ENCODE assay signal across 12 mouse cellular contexts in the genomic region with DNA sequence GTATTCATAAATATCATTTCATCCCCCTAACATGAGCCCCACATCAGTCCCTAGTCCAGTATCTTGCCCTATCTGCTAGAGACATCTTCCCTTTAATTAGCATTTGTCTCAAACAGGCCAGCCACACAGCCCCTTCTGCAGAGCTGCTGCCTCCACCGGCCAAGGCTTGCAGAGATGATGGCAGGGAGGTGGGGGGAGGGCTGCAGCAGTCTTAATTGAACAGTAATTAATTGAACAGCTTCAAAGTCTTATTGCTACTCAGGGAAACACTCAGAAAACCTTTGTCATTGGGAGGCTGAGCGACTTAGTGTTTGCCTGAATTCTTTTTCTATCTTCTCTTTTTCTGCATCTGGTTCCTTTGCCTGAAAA. TPM values are rescaled to one million over a fixed set of nuclear protein-coding genes. Genes with fewer than 3 reads are reported as not detected.
DNase-seq lines count a peak whose midpoint lies in the region; ATAC-seq lines count a peak whose summit lies in the region.
"Had no signal": no experiment of that assay in that cellular context is flagged by ENCODE, and none has a peak within 500 bp of the region (broad histone marks: within the 10 kb centered on the region; RNA-seq: fewer than 3 reads in every experiment).

No protein-coding gene starts in this region.

- peaks cover 21% of the 10 kb centered on the region for H3K36me3 ChIP-seq in liver, embryonic 11.5 days (ENCODE audit: control insufficient read depth, insufficient read depth, low read length)
- peaks cover 80% of the 10 kb centered on the region for H3K36me3 ChIP-seq in forebrain, embryonic 10.5 days (replicated peaks)
- peaks cover 1% of the 10 kb centered on the region for H3K36me3 ChIP-seq in hindbrain, embryonic 16.5 days (ENCODE audit: control insufficient read depth, insufficient read depth, low read length)
- H3K36me3 ChIP-seq in midbrain, embryonic 16.5 days (ENCODE audit: control insufficient read depth, insufficient read depth, low read length) = peaks cover 2% of the 10 kb centered on the region; the same call in 1 of the 2 replicates

- H3K9me3 ChIP-seq in liver, embryonic 11.5 days (ENCODE audit: control insufficient read depth, low read length) = peaks cover 2% of the 10 kb centered on the region
- H3K9me3 ChIP-seq in forebrain, embryonic 10.5 days = peaks cover 36% of the 10 kb centered on the region
- H3K9me3 ChIP-seq in hindbrain, embryonic 16.5 days (ENCODE audit: control insufficient read depth, low read length) = peaks cover 17% of the 10 kb centered on the region
- peaks cover 18% of the 10 kb centered on the region for H3K9me3 ChIP-seq in midbrain, embryonic 16.5 days (replicated peaks; ENCODE audit: control insufficient read depth, low read length, poor library complexity, severe bottlenecking)

- no peak overlapping the region for H3K27ac ChIP-seq in liver, embryonic 11.5 days (ENCODE audit: low read depth, low read length)
- H3K27ac ChIP-seq in forebrain, embryonic 10.5 days = peak overlapping the region; percentile 69
- H3K27ac ChIP-seq in hindbrain, embryonic 16.5 days (ENCODE audit: low read depth, low read length) = no peak overlapping the region
- peak overlapping the region; percentile 40; the same call in 1 of the 2 replicates for H3K27ac ChIP-seq in midbrain, embryonic 16.5 days (ENCODE audit: low read length)
- H3K27ac ChIP-seq: layer of hippocampus, adult 2 months had no signal

- H3K4me3 ChIP-seq in liver, embryonic 11.5 days (ENCODE audit: low read depth, low read length) = no peak overlapping the region
- H3K4me3 ChIP-seq in forebrain, embryonic 10.5 days = peak overlapping the region; percentile 48
- peak overlapping the region; percentile 8 for H3K4me3 ChIP-seq in hindbrain, embryonic 16.5 days (ENCODE audit: low read length)
- peak overlapping the region; percentile 38 for H3K4me3 ChIP-seq in midbrain, embryonic 16.5 days (ENCODE audit: low read depth, low read length)
- H3K4me3 ChIP-seq: layer of hippocampus, adult 2 months had no signal

- H3K4me2 ChIP-seq in liver, embryonic 11.5 days = peak overlapping the region; percentile 70
- peak overlapping the region; percentile 68 for H3K4me2 ChIP-seq in hindbrain, embryonic 16.5 days (ENCODE audit: low read length)
- H3K4me2 ChIP-seq in midbrain, embryonic 16.5 days (ENCODE audit: low read length) = peak overlapping the region; percentile 76

- 62% methylated on average over 2 of the region's 2 CpGs for WGBS in liver, embryonic 11.5 days
- 38% methylated on average over 2 of the region's 2 CpGs for WGBS in forebrain, embryonic 10.5 days
- 30% methylated on average over 2 of the region's 2 CpGs for WGBS in hindbrain, embryonic 16.5 days
- 23% methylated on average over 2 of the region's 2 CpGs for WGBS in midbrain, embryonic 16.5 days

- no peak for DNase-seq in liver, embryonic 11.5 days (ENCODE audit: low spot score)
- no peak for DNase-seq in liver
- no peak for DNase-seq in forebrain, embryonic 10.5 days (ENCODE audit: extremely low spot score, low spot score)
- no peak for DNase-seq in adrenal gland, adult (ENCODE audit: inconsistent age in 2 of 2, low spot score in 1 of 2)
- DNase-seq in spleen, postnatal 4 days (ENCODE audit: low spot score in 2 of 2) = no peak
- no peak for DNase-seq in frontal cortex, postnatal 14 days (ENCODE audit: low spot score in 2 of 2)
- DNase-seq: adrenal gland, postnatal 14 days; cerebellum, postnatal 36 days; gastrocnemius, postnatal 25 days had no signal

- H3K9ac ChIP-seq in liver, embryonic 11.5 days (ENCODE audit: low read depth, low read length) = no peak overlapping the region
- H3K9ac ChIP-seq in hindbrain, embryonic 16.5 days (ENCODE audit: low read depth, low read length) = no peak overlapping the region
- H3K9ac ChIP-seq in midbrain, embryonic 16.5 days (ENCODE audit: low read depth, low read length) = peak overlapping the region; percentile 58

- no peak for ATAC-seq in liver, embryonic 11.5 days (replicated peaks; ENCODE audit: low FRiP score)
- no peak for ATAC-seq in hindbrain, embryonic 16.5 days
- ATAC-seq in midbrain, embryonic 16.5 days = no peak

- peaks cover 15% of the 10 kb centered on the region for H3K27me3 ChIP-seq in liver, embryonic 11.5 days (replicated peaks; ENCODE audit: control insufficient read depth, insufficient read depth, low read length)
- peaks cover 33% of the 10 kb centered on the region for H3K27me3 ChIP-seq in forebrain, embryonic 10.5 days (ENCODE audit: poor library complexity, severe bottlenecking)
- peaks cover 13% of the 10 kb centered on the region for H3K27me3 ChIP-seq in hindbrain, embryonic 16.5 days (replicated peaks; ENCODE audit: control insufficient read depth, insufficient read depth, low read length)
- H3K27me3 ChIP-seq in midbrain, embryonic 16.5 days (ENCODE audit: control insufficient read depth, insufficient read depth, low read depth, low read length) = peaks cover 9% of the 10 kb centered on the region

- H3K4me1 ChIP-seq in liver, embryonic 11.5 days (replicated peaks; ENCODE audit: control insufficient read depth, insufficient read depth, low read length) = peaks cover 14% of the 10 kb centered on the region
- H3K4me1 ChIP-seq in forebrain, embryonic 10.5 days = peaks cover 75% of the 10 kb centered on the region
- peaks cover 21% of the 10 kb centered on the region for H3K4me1 ChIP-seq in hindbrain, embryonic 16.5 days (ENCODE audit: control insufficient read depth, insufficient read depth, low read depth, low read length)
- H3K4me1 ChIP-seq in midbrain, embryonic 16.5 days (ENCODE audit: control insufficient read depth, insufficient read depth, low read length) = peaks cover 38% of the 10 kb centered on the region

RNA-seq across cellular contexts. Expression of a gene that starts 7.5 kb away (rescaled TPM):
- polyA plus RNA-seq in liver, embryonic 11.5 days (2014; fragmentation: Nextera tagmentation; extraction: Ambion mirVana) = 729 and 742 TPM in 2 replicates
- polyA plus RNA-seq in forebrain, embryonic 10.5 days (2016; fragmentation: Nextera tagmentation; extraction: Ambion mirVana) = 880 and 928 TPM in 2 replicates
- polyA plus RNA-seq in hindbrain, embryonic 16.5 days (2015; fragmentation: Nextera tagmentation; extraction: Ambion mirVana) = 1,030 and 1,626 TPM in 2 replicates
- 1,445 and 1,454 TPM in 2 replicates for polyA plus RNA-seq in midbrain, embryonic 16.5 days (2015; fragmentation: Nextera tagmentation; extraction: Ambion mirVana)

RNA-seq across cellular contexts. Expression of a gene that starts 54.9 kb away (rescaled TPM):
- polyA plus RNA-seq in liver, embryonic 11.5 days (2014; fragmentation: Nextera tagmentation; extraction: Ambion mirVana) = 7.3 and 7.7 TPM in 2 replicates
- polyA plus RNA-seq in forebrain, embryonic 10.5 days (2016; fragmentation: Nextera tagmentation; extraction: Ambion mirVana) = 5.9 and 8.1 TPM in 2 replicates
- polyA plus RNA-seq in hindbrain, embryonic 16.5 days (2015; fragmentation: Nextera tagmentation; extraction: Ambion mirVana) = 15.1 and 23.5 TPM in 2 replicates
- 11.1 and 15.0 TPM in 2 replicates for polyA plus RNA-seq in midbrain, embryonic 16.5 days (2015; fragmentation: Nextera tagmentation; extraction: Ambion mirVana)

Comparison
In these comparisons a context has a peak if more than half of its experiments do, and no peak if none do; other contexts are left out.
1. H3K27ac ChIP-seq: peak in forebrain, embryonic 10.5 days (single experiment) and midbrain, embryonic 16.5 days (single experiment); none in liver, embryonic 11.5 days (single experiment) and hindbrain, embryonic 16.5 days (single experiment).
2. Peak in every context shown above with its lines, with median percentiles within 50 percentile points of each other: H3K4me2 ChIP-seq.